Mouse (Mus musculus) megakaryocyte, embryonic 14.5 days (primary cell): Measurements from ENCODE around the gene Fancm. TPM values are rescaled to one million over a fixed set of nuclear protein-coding genes. Genes with fewer than 3 reads are reported as not detected.
A peak's percentile ranks its signal among the peaks of the same experiment; 100 is the strongest.
"Not testable (repeated sequence)": the region's sequence is repeated elsewhere in the genome, so short reads cannot be mapped to it uniquely, and the experiment has no call there.

Source experiments
- H3K27me3 ChIP-seq: replicated peaks from 2 replicates; pipeline ENCODE3; 2012; ENCODE audit warnings: inconsistent platforms
- H3K36me3 ChIP-seq: replicated peaks from 2 replicates; pipeline ENCODE3; 2012; ENCODE audit warnings: low read length, inconsistent platforms, mixed read lengths
- H3K4me1 ChIP-seq: 2 replicates; pipeline ENCODE4 v1.6.1; 2012; ENCODE audit warnings: inconsistent platforms
- H3K4me3 ChIP-seq: replicated peaks from 2 replicates; pipeline ENCODE3; 2012; ENCODE audit warnings: moderate library complexity, mild to moderate bottlenecking, inconsistent platforms
- H3K9me3 ChIP-seq: 2 replicates; pipeline ENCODE4 v1.6.1; 2012; ENCODE audit warnings: inconsistent platforms
- FLI1 ChIP-seq: IDR thresholded peaks from 2 replicates; pipeline ENCODE4 v1.6.1; 2012; ENCODE audit warnings: low read length, inconsistent platforms, mixed read lengths
- GATA1 ChIP-seq: IDR thresholded peaks from 3 replicates; pipeline ENCODE4 v1.6.1; 2012; ENCODE audit warnings: mixed read lengths, low read length, inconsistent platforms, borderline replicate concordance
- polyA plus RNA-seq: library from polyadenylated mRNA; stranded (reverse); fragments of >175 nt; gene quantifications from 2 replicates; pipeline ENCODE4 v1.2.3, GENCODE M21; 2012; ENCODE audit warnings: low replicate concordance; ENCODE audit not compliant: insufficient read depth

The Fancm gene
- polyA plus RNA-seq, 1 experiment, result 0.26 TPM

GRCm38 (mm10) chr12:65118968-65119367 lies 43.6 kb downstream of the Fancm start:
- Histone ChIP-seq H3K9me3 (no peaks in the 10 kb centered on the region), H3K4me3 (peak overlapping the region; percentile 38), H3K36me3 (peaks cover 69% of the 10 kb centered on the region), H3K27me3 (no peaks in the 10 kb centered on the region), H3K4me1 (no peaks in the 10 kb centered on the region)
- TF ChIP-seq GATA1, result no peak
- no peak for TF ChIP-seq FLI1

DNA sequence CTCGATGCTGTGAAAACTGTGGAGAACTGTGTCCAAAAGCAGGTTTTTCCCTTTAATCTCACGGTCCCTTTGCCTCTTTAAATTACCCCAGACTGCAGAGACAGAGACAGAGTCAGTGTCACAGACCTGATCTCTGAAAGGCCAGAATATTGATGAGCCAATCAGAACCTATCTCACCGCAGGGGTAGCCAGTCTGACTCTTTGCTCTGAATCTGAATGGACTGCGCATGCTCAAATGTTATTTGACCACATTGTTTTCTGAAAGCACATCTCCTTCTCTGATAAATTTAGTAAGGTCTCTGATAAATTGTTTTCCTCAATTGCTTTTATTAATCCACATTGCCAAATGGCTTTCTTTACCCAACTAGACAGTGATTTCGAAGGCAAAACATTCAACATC lies 44.0 kb downstream of the Fancm start:
- no peaks in the 10 kb centered on the region for H3K4me1 ChIP-seq
- peaks cover 71% of the 10 kb centered on the region for H3K36me3 ChIP-seq
- no peak overlapping the region for H3K4me3 ChIP-seq
- no peaks in the 10 kb centered on the region for H3K9me3 ChIP-seq
- H3K27me3 ChIP-seq, result no peaks in the 10 kb centered on the region
- TF ChIP-seq FLI1, result no peak

- H3K4me3 ChIP-seq, H3K9me3 ChIP-seq, H3K27me3 ChIP-seq, H3K4me1 ChIP-seq: not testable (repeated sequence)
- peaks cover 71% of the 10 kb centered on the region for H3K36me3 ChIP-seq
Observed at GRCm38 (mm10) chr12:65136121-65136520, 60.7 kb downstream of the Fancm start.

- no peak; the same call in 1 of the 2 replicates for TF ChIP-seq FLI1
- no peak for TF ChIP-seq GATA1
- peaks cover 5% of the 10 kb centered on the region for H3K36me3 ChIP-seq
- peak within 1 kb of the TSS; percentile 99 for H3K4me3 ChIP-seq
- peaks cover 28% of the 10 kb centered on the region for H3K4me1 ChIP-seq
- no peaks in the 10 kb centered on the region for H3K27me3 ChIP-seq
- H3K9me3 ChIP-seq, result no peaks in the 10 kb centered on the region
Observed at GRCm38 (mm10) chr12:65172021-65172951, 96.9 kb downstream of the Fancm start, which contains the start of gene Mis18bp1. Mis18bp1 (minus strand) TSS chr12:65172604.

DNA sequence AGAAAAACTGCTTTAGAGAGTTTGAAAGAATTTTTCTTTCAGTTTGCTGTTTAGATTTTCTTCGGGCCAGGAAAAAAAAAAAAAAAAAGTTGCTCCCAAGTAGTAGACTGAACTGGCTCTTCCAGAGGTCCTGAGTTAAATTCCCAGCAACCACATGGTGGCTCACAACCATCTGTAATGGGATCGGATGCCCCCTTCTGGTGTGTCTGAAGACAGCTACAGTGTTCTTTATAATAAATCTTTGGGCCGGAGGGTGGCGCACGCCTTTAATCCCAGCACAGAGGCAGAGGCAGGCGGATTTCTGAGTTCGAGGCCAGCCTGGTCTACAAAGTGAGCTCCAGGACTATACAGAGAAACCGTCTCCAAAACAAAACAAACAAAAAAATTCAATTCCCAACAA lies 97.6 kb downstream of the Fancm start:
- not testable (repeated sequence) for H3K36me3 ChIP-seq, H3K9me3 ChIP-seq, H3K27me3 ChIP-seq
- H3K4me1 ChIP-seq, result peaks cover 28% of the 10 kb centered on the region
- peak overlapping the region; percentile 99 for H3K4me3 ChIP-seq

GRCm38 (mm10) chr12:65173736-65174135 lies 98.3 kb downstream of the Fancm start:
- peak overlapping the region; percentile 99 for H3K4me3 ChIP-seq
- H3K4me1 ChIP-seq, result peaks cover 24% of the 10 kb centered on the region
- H3K9me3 ChIP-seq, result no peaks in the 10 kb centered on the region
- no peaks in the 10 kb centered on the region for H3K36me3 ChIP-seq
- no peaks in the 10 kb centered on the region for H3K27me3 ChIP-seq
- TF ChIP-seq FLI1, result no peak
- no peak for TF ChIP-seq GATA1

Other genes with a start within 250 kb of the Fancm start
- 0.10 TPM in 1 of 2 replicates, not detected in the other for gene Gm527, start 157.7 kb upstream of the Fancm start, polyA plus RNA-seq
- gene Klhl28, start 110.1 kb upstream of the Fancm start, polyA plus RNA-seq, result 0.25 and 0.27 TPM in 2 replicates
- gene Togaram1, start 109.8 kb upstream of the Fancm start, polyA plus RNA-seq, result 1.2 and 4.4 TPM in 2 replicates
- gene Prpf39, start 39.3 kb upstream of the Fancm start, polyA plus RNA-seq, result 0.63 and 1.3 TPM in 2 replicates
- 40.1 TPM in 1 of 2 replicates, not detected in the other for gene Fkbp3, start 1.6 kb upstream of the Fancm start, polyA plus RNA-seq
- 1.4 TPM in 1 of 2 replicates, not detected in the other for gene Mis18bp1, start 97.0 kb downstream of the Fancm start, polyA plus RNA-seq
- not detected in 2 replicates for gene Wdr20rt, start 149.9 kb downstream of the Fancm start, polyA plus RNA-seq